Mouse (Mus musculus): ENCODE measurements around the gene Phb2.

DNA sequence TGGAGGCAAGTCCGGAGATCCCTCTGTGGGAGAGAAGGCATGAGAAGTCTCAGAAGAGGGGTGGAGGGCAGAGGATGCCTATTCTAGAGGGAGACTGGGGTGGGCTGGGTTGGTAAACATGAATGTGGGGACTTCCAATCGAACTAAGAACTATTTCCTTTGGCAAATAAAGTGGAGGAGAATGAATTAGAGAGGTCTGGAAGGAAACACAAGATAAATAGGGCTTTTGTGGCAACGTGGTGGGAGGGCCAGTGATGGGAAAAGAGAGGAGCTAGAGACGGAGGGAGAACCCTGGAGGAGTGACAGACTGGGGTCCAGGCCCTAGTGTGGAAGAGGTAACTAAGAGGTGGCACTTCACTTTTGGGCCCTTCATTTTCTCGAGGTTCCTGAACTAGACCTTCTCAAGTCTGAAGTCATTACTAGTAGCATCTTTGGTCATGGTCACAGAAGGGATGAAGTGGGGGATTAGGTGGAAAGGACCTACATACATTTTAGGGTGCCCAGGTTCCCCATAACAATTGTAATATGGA, 45.3 kb downstream of the Phb2 start:
- TF ChIP-seq CTCF (IDR thresholded peaks at IDR 0.05; ENCODE audit: low read depth) (no peak), EP300 (IDR thresholded peaks at IDR 0.05; ENCODE audit: low read depth) (no peak)

Data from liver, postnatal 0 days (tissue).